Mouse (Mus musculus) cerebellum, adult 18-20 months (tissue): ENCODE results near the gene Vav3.

Experiments used
- DNase-seq, 2 experiments: peaks; one replicate each; pipeline ENCODE4 v3.0.0; 2021

Vav3 gene

DNA sequence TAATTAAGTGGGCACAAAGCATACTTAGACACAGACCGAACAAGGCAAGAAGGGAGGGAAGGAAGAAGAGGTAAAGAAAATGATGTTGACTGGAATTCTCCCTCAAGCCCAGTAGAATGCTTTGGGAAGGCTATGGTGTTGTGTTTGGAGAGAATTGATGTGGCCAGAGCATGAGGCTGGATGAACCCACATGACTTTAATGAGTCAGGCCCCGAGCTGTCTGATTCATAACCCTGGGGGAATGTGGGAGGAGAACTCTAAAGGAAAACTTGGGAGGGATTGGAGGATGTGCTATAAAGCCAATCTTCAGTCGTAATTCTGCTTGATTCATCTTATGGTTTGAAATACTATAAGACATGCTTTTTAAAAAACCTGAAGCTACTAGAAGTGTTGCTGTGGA lies 175.0 kb downstream of the Vav3 start:
- DNase-seq, result no peak

DNA sequence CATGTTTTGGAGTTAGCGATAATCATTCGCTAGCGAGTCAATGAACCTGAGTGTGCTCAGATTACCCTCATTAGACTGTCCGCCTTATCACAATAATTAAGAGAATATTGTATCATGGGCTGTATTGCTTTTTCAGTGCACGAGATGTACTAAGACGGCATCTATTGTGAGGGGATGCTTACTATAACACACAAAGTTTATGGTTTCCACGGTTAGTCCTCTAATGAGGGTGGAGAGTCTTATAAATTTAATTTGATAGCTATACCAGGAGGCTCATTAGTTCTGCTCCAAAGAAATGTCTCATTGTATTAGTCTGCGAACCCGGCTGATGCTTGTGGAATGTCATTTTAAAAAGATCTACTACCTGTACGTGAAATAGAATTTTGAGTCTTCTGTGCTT lies 175.9 kb downstream of the Vav3 start:
- DNase-seq, result no peak

- DNase-seq, result no peak
These were observed 181.7 kb downstream of the Vav3 start for GRCm38 (mm10) chr3:109522115-109522514.

DNA sequence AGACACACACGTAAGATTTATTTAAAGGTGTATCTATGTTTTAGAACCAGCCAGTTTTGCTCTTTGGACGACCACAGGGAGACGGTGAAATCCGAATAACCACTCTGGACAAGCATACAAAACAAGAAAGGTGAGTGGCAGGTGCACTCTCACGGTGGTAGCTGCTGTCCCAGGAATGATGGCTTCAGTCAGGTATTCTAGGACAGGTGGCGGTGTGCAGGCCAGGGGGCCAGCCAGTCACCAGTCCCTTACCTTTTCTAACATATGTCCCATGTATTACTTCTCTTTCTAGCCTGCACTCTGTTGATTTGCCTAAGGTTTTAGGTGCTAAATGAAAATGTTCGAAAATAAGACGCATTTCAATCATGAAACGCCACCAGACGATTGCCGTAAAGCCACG lies 185.4 kb downstream of the Vav3 start:
- DNase-seq, result no peak

- peak; percentile 82 to 86 for DNase-seq
These were observed 185.8 kb downstream of the Vav3 start for GRCm38 (mm10) chr3:109526246-109526645.

DNA sequence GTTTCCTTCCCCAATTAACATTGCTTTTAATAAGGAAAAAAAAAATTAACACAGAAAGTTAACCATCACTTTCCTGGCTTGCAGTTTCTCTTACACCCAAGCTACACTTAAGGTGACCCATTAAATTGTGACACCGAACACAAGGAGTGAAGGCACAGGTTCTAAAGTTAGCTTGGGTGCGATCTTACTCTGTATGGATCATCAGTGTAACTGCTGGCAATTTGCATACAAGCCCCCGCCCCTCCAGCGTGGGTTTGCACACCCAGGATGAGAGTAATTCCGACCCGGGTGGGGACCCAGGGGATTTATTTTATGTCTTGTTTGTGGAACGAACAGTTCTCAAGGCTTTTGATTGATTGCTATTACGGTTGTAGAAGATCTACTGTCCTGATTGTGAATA lies 186.2 kb downstream of the Vav3 start:
- no peak for DNase-seq

GRCm38 (mm10) chr3:109528688-109529087 lies 188.2 kb downstream of the Vav3 start:
- DNase-seq, result no peak

GRCm38 (mm10) chr3:109537686-109538085 lies 197.2 kb downstream of the Vav3 start:
- DNase-seq, result no peak

GRCm38 (mm10) chr3:109540009-109540408 lies 199.6 kb downstream of the Vav3 start:
- no peak for DNase-seq

- DNase-seq, result no peak
These were observed 204.2 kb downstream of the Vav3 start for GRCm38 (mm10) chr3:109544476-109545221.

DNA sequence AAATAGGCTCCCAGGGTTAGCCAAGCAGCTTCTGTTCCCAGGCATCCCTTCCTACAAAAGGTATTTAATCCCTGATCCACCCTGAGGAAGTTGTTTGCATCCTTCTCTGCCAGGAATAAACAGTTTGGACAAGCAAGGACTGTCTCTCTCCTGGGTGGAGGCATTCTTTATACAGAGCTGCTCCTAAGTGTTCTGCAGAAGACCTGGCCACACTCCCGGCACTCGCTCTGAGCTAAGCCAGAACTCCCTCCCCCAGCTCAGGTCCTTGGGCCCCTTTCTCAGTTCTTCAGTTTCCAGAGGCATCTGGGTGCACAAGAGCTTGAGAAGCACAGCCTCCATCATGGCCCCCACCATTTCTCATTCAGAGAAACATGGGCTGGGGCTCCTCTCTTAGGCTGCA lies 216.9 kb downstream of the Vav3 start:
- no peak for DNase-seq

DNA sequence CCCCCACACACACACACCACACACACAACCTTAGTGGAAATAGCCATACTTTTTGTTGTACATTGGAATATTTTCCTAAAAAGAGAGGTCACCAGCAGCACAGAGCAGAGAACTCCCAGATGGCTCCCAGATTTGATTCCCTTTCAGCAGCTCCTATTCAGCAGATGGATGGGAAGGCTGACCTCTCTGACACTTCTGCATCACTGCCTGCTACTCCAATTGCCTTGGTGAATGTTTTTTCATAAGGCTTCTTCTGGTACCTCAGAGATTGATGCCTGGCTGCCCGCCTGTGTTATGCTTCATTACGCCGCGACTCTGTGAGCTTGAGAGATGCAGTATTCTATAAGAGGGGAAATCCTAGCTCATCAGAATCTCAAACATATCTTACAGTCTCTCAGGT lies 220.8 kb downstream of the Vav3 start:
- peak in 1 of 2 experiments; percentile 1 for DNase-seq

DNA sequence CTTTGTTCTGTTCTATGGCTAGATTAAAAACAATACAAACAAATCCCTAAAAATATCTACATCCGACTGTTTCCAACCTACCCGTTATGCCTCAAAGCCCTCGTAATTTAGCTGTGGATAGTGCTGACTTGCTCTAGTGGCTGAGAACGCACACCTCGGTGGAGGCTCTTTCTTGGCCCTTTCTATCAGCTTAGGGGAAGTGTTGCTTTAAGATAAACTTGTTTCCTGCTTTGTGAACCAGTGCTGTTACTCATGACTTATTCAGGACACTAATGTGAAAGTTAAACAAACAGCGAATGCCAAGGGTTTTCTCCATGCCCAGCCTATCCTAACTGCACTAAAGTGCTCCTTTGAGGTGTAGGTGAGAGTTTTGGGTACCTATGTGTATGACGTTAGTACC lies 221.3 kb downstream of the Vav3 start:
- no peak for DNase-seq

DNA sequence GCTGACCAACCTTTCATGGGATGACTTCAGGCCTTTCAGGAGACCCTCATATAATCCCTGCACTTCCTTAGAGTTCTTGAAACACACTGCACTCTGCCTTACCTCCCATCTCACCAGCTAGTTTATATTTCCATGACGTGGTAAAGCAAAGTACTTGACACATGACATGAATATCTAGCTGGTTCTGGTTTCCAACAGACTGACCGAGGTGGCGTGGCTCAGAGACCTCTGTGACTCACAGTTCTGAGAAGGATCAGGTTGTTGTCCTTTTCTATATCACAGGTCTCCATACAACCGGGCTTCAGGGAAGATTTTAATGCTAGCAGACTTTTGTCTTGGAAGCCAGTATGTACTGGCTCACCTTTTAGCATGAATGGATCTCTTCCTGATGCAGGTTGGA lies 221.8 kb downstream of the Vav3 start:
- no peak for DNase-seq

- no peak for DNase-seq
These were observed 224.0 kb downstream of the Vav3 start for GRCm38 (mm10) chr3:109564443-109564842.

- DNase-seq, result no peak
These were observed 228.3 kb downstream of the Vav3 start for GRCm38 (mm10) chr3:109568542-109569265.

GRCm38 (mm10) chr3:109571483-109571882 lies 231.0 kb downstream of the Vav3 start:
- no peak for DNase-seq

DNA sequence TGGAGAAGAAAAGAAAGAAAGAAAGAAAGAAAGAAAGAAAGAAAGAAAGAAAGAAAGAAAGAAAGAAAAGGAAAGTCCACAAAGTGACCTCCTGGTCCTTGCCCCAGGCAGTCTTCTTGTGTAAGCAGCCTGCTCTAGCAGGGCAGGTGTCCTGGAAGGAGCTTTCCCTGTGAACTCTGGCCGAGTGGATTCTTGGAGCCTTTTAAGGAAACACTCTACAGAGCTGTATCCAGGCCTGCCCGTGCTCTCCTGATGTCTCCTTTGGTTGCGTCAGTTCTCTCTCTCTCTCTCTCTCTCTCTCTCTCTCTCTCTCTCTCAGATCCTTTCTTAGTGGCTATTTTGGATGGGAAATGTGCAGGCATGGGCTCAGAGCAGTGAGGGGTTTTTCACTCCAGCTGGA lies 232.4 kb downstream of the Vav3 start:
- no peak for DNase-seq

DNA sequence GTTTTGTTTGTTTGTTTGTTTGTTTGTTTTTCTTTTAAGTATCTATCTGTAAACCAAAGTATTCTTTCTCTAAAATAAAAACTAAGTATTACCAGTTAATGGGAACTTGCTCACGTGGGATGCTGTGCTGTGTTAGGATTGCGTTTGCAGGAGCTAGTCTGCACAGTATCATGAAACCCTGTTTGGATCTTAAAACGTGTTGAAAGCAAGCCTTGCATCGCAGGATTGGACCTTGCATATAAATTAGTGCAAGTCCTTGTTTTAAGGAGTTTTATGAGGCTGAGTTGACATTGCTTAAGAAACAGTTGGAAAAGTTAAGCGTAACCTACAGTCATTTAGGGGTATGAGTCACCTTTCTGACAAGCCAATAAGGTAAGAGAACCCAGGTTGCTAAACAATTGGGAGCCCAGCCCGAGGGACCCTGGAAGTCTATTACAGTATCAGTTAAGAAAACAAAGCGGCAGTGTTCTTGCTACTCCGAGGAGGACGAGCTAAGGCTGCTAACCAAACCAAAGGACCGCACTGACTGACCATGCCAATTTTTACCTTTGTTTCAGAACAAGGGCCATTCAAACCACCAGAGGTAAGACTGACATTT lies 233.2 kb downstream of the Vav3 start:
- no peak for DNase-seq

GRCm38 (mm10) chr3:109574161-109574560 lies 233.7 kb downstream of the Vav3 start:
- DNase-seq, result no peak

DNA sequence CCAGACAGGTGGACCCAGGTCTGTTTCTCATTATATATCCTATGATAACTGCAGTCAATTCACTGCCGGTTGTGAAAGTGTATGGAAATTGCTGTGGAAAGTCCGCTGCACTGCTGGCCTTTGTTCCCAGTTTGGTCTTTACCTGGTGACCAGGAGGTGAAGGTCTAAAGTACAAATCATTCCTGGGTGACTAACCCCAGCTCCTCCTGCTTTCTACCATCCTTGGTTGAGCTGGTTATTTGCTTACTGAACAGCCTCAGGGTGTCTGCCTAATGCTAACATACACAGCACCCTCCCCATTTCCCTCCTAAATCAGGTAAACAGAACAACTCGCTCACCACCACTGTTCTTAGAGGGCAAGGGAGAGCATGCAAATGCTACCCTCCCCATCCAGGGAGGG lies 237.9 kb downstream of the Vav3 start:
- DNase-seq, result no peak

DNA sequence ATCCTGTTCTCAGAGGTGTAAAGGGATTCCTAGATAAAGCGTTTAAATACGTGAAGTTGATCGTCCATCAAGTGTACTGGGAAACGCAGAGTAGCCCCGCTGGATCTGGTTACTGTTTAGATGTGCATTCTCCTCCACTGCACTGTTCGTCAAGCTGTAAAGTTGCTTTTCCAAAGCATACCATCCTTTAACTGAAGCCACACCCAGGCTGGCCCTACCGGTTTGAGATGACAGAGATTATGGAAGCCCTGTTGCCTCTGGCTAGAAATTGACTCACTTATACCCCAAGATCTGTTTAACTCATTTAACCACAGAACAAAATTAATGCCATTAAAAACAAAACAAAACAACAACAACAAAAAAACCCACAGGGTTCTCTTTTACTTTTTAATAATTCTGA lies 238.5 kb downstream of the Vav3 start:
- DNase-seq, result no peak

DNA sequence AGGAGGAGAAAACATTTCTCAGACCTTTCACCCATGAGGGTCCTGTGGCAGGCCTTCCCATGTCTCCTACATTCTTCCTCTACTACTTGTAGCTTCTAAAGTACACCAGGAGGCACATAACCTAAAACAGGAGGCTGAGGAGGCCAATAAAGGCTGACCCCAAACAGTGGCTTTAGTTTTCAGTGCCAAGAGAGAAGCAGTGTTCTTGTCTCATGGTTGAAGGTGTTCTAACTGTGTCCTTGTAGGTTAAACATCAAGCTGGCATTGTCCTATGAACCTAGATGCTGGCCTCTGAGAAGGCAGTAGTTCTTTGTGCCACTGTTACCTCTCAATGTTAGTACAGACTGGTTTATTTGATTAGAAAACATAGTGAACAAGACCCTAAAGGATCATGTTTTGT lies 245.5 kb downstream of the Vav3 start:
- no peak for DNase-seq

DNA sequence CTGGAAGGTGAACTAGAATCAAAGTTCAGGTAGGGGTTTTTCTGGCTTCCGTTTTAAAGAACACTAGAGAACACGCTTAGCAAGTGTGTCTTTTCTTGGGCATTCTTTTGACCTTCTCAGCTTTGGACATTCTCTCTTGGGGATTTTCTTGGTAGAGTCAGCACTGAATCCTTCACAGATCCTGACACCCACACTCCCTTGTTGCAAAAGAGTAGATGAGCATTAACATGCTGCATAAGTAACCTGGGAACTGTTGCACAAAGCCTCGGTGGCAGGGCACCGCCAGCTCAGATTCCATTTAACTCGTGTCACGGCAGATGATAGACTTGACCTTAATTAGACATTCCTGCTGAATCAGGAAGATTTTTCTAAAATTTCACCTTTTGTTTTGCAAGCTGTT lies 252.5 kb downstream of the Vav3 start:
- DNase-seq, result no peak
